Mouse (Mus musculus) C3H10T1/2 (cell line): Measurements from ENCODE around the gene Ugt1a6b. TPM values are rescaled to one million over a fixed set of nuclear protein-coding genes. Genes with fewer than 3 reads are reported as not detected.

ENCODE experiments used
- polyA plus RNA-seq, 2 experiments: library from polyadenylated mRNA; unstranded; fragments of >200 nt; fragmentation: generic; extraction: Trizol; gene quantifications; one replicate each; pipeline ENCODE4 v1.2.1; 2012; ENCODE audit warnings: missing spikeins in 2 of 2

The Ugt1a6b gene
- polyA plus RNA-seq = under 1 TPM; 0.18 to 0.72 TPM

GRCm38 (mm10) chr1:88103019-88103418 lies at the start of gene Ugt1a6b:
Gene Ugt1a6b, plus strand, starts transcription at chr1:88103252.

DNA sequence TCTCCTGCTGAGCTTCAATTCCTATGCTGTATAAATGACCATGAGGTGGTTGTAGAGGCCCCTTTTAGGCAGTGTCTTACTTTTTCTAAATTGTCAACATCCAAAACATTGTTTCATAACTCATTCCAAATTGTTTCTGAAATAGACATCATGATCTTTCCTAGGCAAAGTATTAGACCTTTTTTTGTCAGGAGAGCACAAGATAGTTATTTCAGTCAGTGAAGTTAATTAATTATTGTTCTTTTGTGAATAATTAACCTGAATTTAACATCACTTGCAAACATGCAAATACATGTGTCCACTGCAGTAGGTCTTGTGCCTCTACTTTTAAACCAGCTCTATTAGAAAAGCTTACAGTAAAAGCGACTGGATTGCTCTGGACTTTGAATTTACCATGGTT lies 48.0 kb upstream of the Ugt1a6b start, which contains the start of gene Ugt1a10:
Ugt1a10 (plus strand) TSS at position 301 of the 400 bp plus-strand sequence.

GRCm38 (mm10) chr1:88070495-88070894 lies 32.6 kb upstream of the Ugt1a6b start, which contains the start of gene Ugt1a9:
Gene Ugt1a9, plus strand, starts transcription at chr1:88070800.

GRCm38 (mm10) chr1:88087513-88087912 lies 15.5 kb upstream of the Ugt1a6b start, which contains the start of gene Ugt1a8:
Gene Ugt1a8, plus strand, starts transcription at chr1:88087813.

GRCm38 (mm10) chr1:88094941-88095492 lies 8.0 kb upstream of the Ugt1a6b start, which contains the start of gene Ugt1a7c:
Gene Ugt1a7c, plus strand, starts transcription at chr1:88095062.

DNA sequence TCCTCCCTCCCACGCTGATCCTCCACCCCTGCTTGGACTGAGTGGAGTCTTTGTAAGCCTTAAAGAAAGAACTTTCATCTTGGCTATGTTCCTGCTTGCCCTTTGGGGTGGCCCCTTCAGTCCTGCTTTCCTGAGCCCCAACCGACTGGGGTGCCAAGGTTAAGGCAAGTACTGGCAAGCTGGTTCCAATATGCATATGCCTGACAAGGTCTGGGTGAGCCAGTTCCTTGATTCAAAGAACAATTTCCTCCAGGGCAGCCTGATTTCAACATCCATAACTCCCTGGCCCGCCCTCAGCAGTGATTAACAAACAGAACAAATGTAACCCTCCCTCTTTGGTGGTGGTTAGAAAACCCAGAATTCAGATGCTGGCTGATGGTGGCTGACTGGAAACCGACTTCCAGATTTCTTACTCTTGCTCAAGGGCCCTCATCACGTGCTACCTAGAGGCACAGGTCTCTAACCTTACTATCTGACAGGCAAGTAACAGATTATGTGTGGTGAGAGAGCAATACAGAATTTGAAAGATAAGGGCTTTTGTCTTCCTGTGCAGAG lies 31.5 kb downstream of the Ugt1a6b start, which contains the start of gene Ugt1a6a:
Ugt1a6a (plus strand) TSS at position 353 of the 555 bp plus-strand sequence.

GRCm38 (mm10) chr1:88165711-88166110 lies 62.7 kb downstream of the Ugt1a6b start, which contains the start of gene Ugt1a5:
Gene Ugt1a5, plus strand, starts transcription at chr1:88166012.

DNA sequence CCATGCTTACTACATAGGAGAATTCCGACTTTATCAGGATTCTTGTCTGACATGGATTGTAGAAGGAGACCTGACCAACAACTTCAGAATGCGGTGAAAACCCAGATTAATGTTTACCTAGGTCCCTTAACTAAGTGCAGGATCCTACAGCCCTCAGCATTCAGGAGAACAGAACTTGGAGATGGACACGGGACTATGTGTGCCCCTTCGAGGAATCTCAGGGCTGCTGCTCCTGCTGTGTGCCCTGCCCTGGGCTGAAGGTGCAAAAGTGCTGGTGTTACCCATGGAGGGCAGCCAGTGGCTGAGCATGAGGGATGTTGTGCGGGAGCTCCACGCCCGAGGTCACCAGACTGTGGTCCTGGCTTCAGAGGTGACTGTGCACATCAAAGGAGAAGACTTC lies 97.4 kb downstream of the Ugt1a6b start, which contains the start of gene Ugt1a2:
Ugt1a2 (plus strand) TSS at position 146 of the 400 bp plus-strand sequence.

DNA sequence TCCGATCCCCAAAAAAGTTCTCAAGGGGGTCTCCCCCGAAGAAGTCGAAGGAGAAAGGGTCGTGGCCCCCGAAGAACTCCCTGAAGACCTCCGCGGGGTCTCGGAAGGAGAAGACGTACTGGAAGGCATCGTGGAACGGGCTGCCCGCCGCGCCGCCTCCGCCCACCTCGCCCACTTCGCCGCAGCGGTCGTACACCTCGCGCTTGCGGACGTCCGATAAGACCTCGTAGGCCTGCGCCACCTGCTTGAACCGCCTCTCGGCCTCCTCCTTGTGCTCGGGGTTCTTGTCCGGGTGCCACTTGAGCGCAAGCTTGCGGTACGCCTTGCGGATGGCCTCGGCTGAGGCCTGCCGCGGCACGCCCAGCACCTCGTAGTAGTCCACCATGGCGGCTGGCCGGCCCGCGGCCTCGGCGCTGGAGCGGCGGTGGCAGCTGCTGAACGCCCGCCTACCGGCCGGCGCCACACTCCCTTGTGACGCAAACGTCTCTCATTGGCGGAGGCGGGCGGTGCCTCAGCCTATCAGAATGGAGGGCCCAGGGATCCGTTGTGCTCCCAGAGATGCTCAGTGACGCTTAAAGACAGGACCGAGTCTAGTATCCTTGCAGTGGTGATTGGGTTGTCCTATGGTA lies 102.4 kb downstream of the Ugt1a6b start, which contains the start of gene Dnajb3:
Dnajb3 (minus strand) TSS at position 489 of the 629 bp plus-strand sequence.

GRCm38 (mm10) chr1:88211812-88212211 lies 108.8 kb downstream of the Ugt1a6b start, which contains the start of gene Ugt1a1:
Gene Ugt1a1, plus strand, starts transcription at chr1:88211959.

GRCm38 (mm10) chr1:88226670-88227379 lies 123.8 kb downstream of the Ugt1a6b start, which contains the start of gene Mroh2a:
Gene Mroh2a, plus strand, starts transcription at chr1:88226986.

Other genes starting within 250 kb of the Ugt1a6b start
- 10 to 100 TPM in 1 of 2 experiments, 1 to 10 TPM in 1; 6.0 to 14.2 TPM for gene Dgkd, start 250.0 kb upstream of the Ugt1a6b start, polyA plus RNA-seq
- 10 to 100 TPM in 1 of 2 experiments, under 1 TPM in 1; 0.91 to 11.6 TPM for gene Usp40, start 94.7 kb upstream of the Ugt1a6b start, polyA plus RNA-seq
- not detected for gene Ugt1a10, start 47.9 kb upstream of the Ugt1a6b start, polyA plus RNA-seq
- gene Ugt1a9, start 32.5 kb upstream of the Ugt1a6b start, polyA plus RNA-seq = not detected
- gene Ugt1a8, start 15.4 kb upstream of the Ugt1a6b start, polyA plus RNA-seq = not detected
- 1 to 10 TPM in 1 of 2 experiments, under 1 TPM in 1; 0.27 to 3.9 TPM for gene Ugt1a7c, start 8.2 kb upstream of the Ugt1a6b start, polyA plus RNA-seq
- gene Ugt1a6a, start 31.6 kb downstream of the Ugt1a6b start, polyA plus RNA-seq = 10 to 100 TPM in 1 of 2 experiments, 1 to 10 TPM in 1; 2.7 to 52.2 TPM
- under 1 TPM; 0.02 to 0.32 TPM for gene Ugt1a5, start 62.8 kb downstream of the Ugt1a6b start, polyA plus RNA-seq
- under 1 TPM; 0.04 to 0.21 TPM for gene Ugt1a2, start 97.3 kb downstream of the Ugt1a6b start, polyA plus RNA-seq
- under 1 TPM in 1 of 2 experiments, not detected in 1; 0.08 TPM for gene Dnajb3, start 102.5 kb downstream of the Ugt1a6b start, polyA plus RNA-seq
- under 1 TPM in 1 of 2 experiments, not detected in 1; 0.15 TPM for gene Ugt1a1, start 108.7 kb downstream of the Ugt1a6b start, polyA plus RNA-seq
- 1 to 10 TPM in 1 of 2 experiments, under 1 TPM in 1; 0.15 to 1.0 TPM for gene Mroh2a, start 123.7 kb downstream of the Ugt1a6b start, polyA plus RNA-seq
- 10 to 100 TPM; 14.5 to 62.3 TPM for gene Hjurp, start 174.4 kb downstream of the Ugt1a6b start, polyA plus RNA-seq
- not detected for gene Trpm8, start 174.4 kb downstream of the Ugt1a6b start, polyA plus RNA-seq